Mouse (Mus musculus) megakaryocyte, embryonic 14.5 days (primary cell): ENCODE measurements at regions not wholly inside any gene's neighbourhood (a gene's known extent, or its start where the extent isn't known, plus 50 kb on each side); places are given as distances from the start of the nearest gene placed in this dataset.

Source experiments
- H3K27me3 ChIP-seq: replicated peaks from 2 replicates; pipeline ENCODE3; 2012; ENCODE audit warnings: inconsistent platforms
- H3K36me3 ChIP-seq: replicated peaks from 2 replicates; pipeline ENCODE3; 2012; ENCODE audit warnings: low read length, inconsistent platforms, mixed read lengths
- H3K4me1 ChIP-seq: 2 replicates; pipeline ENCODE4 v1.6.1; 2012; ENCODE audit warnings: inconsistent platforms
- H3K4me3 ChIP-seq: replicated peaks from 2 replicates; pipeline ENCODE3; 2012; ENCODE audit warnings: moderate library complexity, mild to moderate bottlenecking, inconsistent platforms
- H3K9me3 ChIP-seq: 2 replicates; pipeline ENCODE4 v1.6.1; 2012; ENCODE audit warnings: inconsistent platforms
- FLI1 ChIP-seq: IDR thresholded peaks from 2 replicates; pipeline ENCODE4 v1.6.1; 2012; ENCODE audit warnings: low read length, inconsistent platforms, mixed read lengths
- GATA1 ChIP-seq: IDR thresholded peaks from 3 replicates; pipeline ENCODE4 v1.6.1; 2012; ENCODE audit warnings: mixed read lengths, low read length, inconsistent platforms, borderline replicate concordance

GRCm38 (mm10) chr4:105486376-105486775 is 303.3 kb upstream of the Gm12728 start:
- no peaks in the 10 kb centered on the region for H3K27me3 ChIP-seq
- TF ChIP-seq FLI1 (no peak), GATA1 (no peak)

DNA sequence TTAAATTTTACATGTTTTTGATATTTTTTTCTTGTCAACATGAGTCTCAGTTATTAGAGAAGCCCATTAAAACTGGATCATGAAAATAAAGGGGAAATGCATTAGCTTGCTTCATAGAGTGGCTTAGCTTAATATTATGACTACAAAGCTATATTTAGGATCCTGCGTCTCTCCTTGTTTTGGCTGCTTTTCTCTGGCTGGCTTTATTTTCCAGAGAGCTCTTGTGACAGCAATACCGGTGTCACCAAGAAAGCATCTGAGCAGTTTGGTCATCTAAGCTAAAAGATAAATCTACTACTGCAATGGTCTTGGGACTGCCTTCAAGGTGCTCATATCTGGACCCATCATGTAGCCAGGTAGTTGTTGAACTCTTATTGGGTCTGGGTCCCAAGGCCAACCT is 293.5 kb upstream of the Gm12728 start:
- TF ChIP-seq FLI1 (no peak), GATA1 (no peak)
- no peak overlapping the region for H3K4me3 ChIP-seq
- H3K9me3 ChIP-seq: no peaks in the 10 kb centered on the region
- no peaks in the 10 kb centered on the region for H3K4me1 ChIP-seq
- no peaks in the 10 kb centered on the region for H3K36me3 ChIP-seq
- no peaks in the 10 kb centered on the region for H3K27me3 ChIP-seq

More at GRCm38 (mm10) chr4:105486376-105486775, 303.3 kb upstream of the Gm12728 start:
- Histone ChIP-seq H3K4me3 (no peak overlapping the region), H3K36me3 (no peaks in the 10 kb centered on the region), H3K4me1 (peaks cover 5% of the 10 kb centered on the region), H3K9me3 (peaks cover 4% of the 10 kb centered on the region)

DNA sequence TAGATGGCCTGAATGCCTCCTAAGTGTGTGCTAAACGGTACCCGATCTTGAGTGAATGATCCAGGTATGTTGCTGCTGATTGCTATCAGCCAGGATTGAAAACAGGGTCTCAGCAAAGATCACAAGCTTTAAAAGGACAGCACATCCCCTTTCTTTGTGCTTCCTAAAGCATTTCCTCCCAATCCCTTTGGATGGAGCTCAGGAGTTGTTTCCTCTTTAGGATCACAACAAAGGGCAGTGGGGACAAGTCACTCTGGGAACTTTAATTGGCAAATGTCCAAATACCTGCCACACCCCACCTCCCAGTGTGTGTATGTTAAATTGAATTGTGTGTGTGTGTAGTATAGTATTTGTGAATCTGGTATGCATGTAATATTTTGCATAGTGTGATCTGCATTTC is 283.5 kb upstream of the Gm12728 start:
- no peak for TF ChIP-seq FLI1
- TF ChIP-seq GATA1: no peak
- Histone ChIP-seq H3K36me3 (no peaks in the 10 kb centered on the region), H3K9me3 (peaks cover 19% of the 10 kb centered on the region), H3K4me3 (no peak overlapping the region), H3K27me3 (peaks cover 15% of the 10 kb centered on the region), H3K4me1 (0 out of 2 replicates have a peak, but pooled peaks cover 4% of the 10 kb centered on the region)

DNA sequence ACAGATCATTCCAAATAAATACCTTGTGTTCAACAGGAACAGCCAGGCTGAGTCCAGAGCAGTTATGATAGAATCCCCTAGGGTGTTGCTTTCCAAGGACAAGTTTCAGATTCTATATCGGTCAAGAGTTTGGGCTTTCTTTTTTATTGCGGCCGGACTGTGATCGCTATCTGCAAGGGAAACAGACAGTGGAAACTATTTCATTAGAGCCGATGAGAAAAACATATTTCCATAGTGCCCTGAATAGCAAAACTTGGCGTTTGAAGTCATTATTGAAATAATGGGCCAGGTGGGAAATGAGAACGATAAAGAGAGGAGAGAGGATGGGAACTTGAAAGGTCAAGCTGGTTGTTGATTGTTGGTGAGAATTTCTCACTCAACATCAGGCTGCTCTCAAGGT is 282.4 kb upstream of the Gm12728 start:
- Histone ChIP-seq H3K27me3 (peaks cover 15% of the 10 kb centered on the region), H3K36me3 (no peaks in the 10 kb centered on the region), H3K4me3 (no peak overlapping the region), H3K9me3 (peaks cover 23% of the 10 kb centered on the region), H3K4me1 (0 out of 2 replicates have a peak, but pooled peaks cover under 1% of the 10 kb centered on the region)
- no peak for TF ChIP-seq FLI1
- TF ChIP-seq GATA1: no peak

DNA sequence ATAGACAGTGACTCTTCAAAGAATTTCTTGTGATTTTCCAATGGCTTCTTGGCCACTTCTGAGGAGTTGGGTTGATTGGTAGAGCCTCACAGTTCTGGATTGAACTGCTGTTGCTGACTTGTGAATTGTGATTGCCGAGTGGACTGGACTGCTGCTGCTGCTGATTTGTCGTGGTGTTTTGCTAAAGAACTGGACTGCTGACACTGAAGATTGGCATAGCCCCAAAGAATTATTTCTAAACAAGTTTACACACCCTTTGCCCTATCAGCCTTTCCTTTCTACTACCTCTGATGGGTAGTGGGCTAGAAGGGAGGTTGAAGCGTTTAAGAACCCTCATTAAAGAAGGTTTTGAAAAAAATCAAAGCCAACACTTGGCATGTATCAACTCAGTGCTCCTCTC is 280.6 kb upstream of the Gm12728 start:
- Histone ChIP-seq H3K4me3 (no peak overlapping the region), H3K36me3 (no peaks in the 10 kb centered on the region), H3K27me3 (peaks cover 26% of the 10 kb centered on the region), H3K9me3 (peaks cover 23% of the 10 kb centered on the region), H3K4me1 (no peaks in the 10 kb centered on the region)
- TF ChIP-seq GATA1 (no peak), FLI1 (no peak)

GRCm38 (mm10) chr4:105510406-105510805 is 279.3 kb upstream of the Gm12728 start:
- peaks cover 23% of the 10 kb centered on the region for H3K9me3 ChIP-seq
- H3K36me3 ChIP-seq: no peaks in the 10 kb centered on the region
- peaks cover 26% of the 10 kb centered on the region for H3K27me3 ChIP-seq
- H3K4me3 ChIP-seq: no peak overlapping the region
- no peaks in the 10 kb centered on the region for H3K4me1 ChIP-seq
- TF ChIP-seq FLI1 (no peak), GATA1 (no peak)

GRCm38 (mm10) chr4:105525135-105525534 is 264.5 kb upstream of the Gm12728 start:
- H3K36me3 ChIP-seq: no peaks in the 10 kb centered on the region
- no peaks in the 10 kb centered on the region for H3K4me1 ChIP-seq
- 0 out of 2 replicates have a peak, but pooled peaks cover under 1% of the 10 kb centered on the region for H3K9me3 ChIP-seq
- H3K4me3 ChIP-seq: no peak overlapping the region
- no peak for TF ChIP-seq GATA1
- TF ChIP-seq FLI1: no peak
- H3K27me3 ChIP-seq: no peaks in the 10 kb centered on the region

- TF ChIP-seq FLI1 (no peak), GATA1 (no peak)
- Histone ChIP-seq H3K4me3 (no peak overlapping the region), H3K27me3 (no peaks in the 10 kb centered on the region), H3K36me3 (no peaks in the 10 kb centered on the region), H3K9me3 (0 out of 2 replicates have a peak, but pooled peaks cover 5% of the 10 kb centered on the region), H3K4me1 (no peaks in the 10 kb centered on the region)
Observed at GRCm38 (mm10) chr4:105526755-105527154, 262.9 kb upstream of the Gm12728 start.

- no peaks in the 10 kb centered on the region for H3K4me1 ChIP-seq
- H3K9me3 ChIP-seq: 0 out of 2 replicates have a peak, but pooled peaks cover 5% of the 10 kb centered on the region
- H3K4me3 ChIP-seq: no peak overlapping the region
- H3K36me3 ChIP-seq: no peaks in the 10 kb centered on the region
- no peaks in the 10 kb centered on the region for H3K27me3 ChIP-seq
- TF ChIP-seq FLI1 (no peak), GATA1 (no peak)
Observed at GRCm38 (mm10) chr4:105527316-105527715, 262.4 kb upstream of the Gm12728 start.

- H3K4me1 ChIP-seq: no peaks in the 10 kb centered on the region
- TF ChIP-seq FLI1 (no peak), GATA1 (no peak)
- 0 out of 2 replicates have a peak, but pooled peaks cover 5% of the 10 kb centered on the region for H3K9me3 ChIP-seq
- H3K36me3 ChIP-seq: no peaks in the 10 kb centered on the region
- H3K27me3 ChIP-seq: no peaks in the 10 kb centered on the region
- H3K4me3 ChIP-seq: no peak overlapping the region
Observed at GRCm38 (mm10) chr4:105531651-105532425, 257.8 kb upstream of the Gm12728 start.
